Mouse (Mus musculus): ENCODE results near the gene Ubap1l.

GRCm38 (mm10) chr9:65346476-65347111 is 14.2 kb upstream of the Ubap1l start:
- TF ChIP-seq POLR2A (IDR thresholded peaks at IDR 0.05; ENCODE audit: extremely low read depth, insufficient read depth, low read length), result 0 out of 2 replicates have a peak, but pooled peaks have one; percentile 10
- no peak for TF ChIP-seq CTCF (IDR thresholded peaks at IDR 0.05; ENCODE audit: extremely low read depth, insufficient read depth, low read length)
